ENCODE assay signal across 8 mouse cellular contexts in the genomic region with DNA sequence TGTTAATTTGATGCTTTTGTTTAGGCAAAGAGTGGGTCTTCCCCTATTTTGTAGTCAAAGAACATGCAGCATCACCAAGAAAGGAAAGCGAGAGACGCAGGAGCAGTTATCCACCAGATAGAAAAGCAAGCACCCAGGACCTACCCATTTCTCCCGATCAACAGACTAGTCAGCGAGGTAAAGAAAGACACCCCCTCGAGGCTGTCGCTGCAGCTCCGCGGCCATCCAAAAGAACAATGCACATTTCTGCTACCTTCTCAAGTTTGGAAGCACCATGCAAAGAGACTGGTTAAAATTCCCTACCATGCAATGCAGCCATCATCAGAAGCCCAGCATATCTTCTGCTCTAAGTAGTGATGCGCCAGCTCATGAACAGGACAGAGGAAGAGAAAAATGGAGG. TPM values are rescaled to one million over a fixed set of nuclear protein-coding genes. Genes with fewer than 3 reads are reported as not detected.
DNase-seq lines count a peak whose midpoint lies in the region; ATAC-seq and TF ChIP-seq lines count a peak whose summit lies in the region.

No protein-coding gene starts in this region.

- no peak for TF ChIP-seq CTCF in C2C12 (IDR thresholded peaks at IDR 0.05; ENCODE audit: control insufficient read depth, insufficient read depth, insufficient read length)

- no peaks in the 10 kb centered on the region for H3K79me2 ChIP-seq in C2C12 (ENCODE audit: control insufficient read depth, insufficient read depth)

- peak; percentile 41 to 70 for DNase-seq in cerebellum, postnatal 25 days
- no peak for DNase-seq in cerebellum, adult 9-10 months
- no peak for DNase-seq in forebrain, embryonic 14.5 days (ENCODE audit: low spot score)
- no peak for DNase-seq in liver, embryonic 13.5 days
- no peak for DNase-seq in layer of hippocampus, postnatal 25 days (ENCODE audit: extremely low spot score in 1 of 2, low spot score in 1 of 2)
- no peak for DNase-seq in layer of hippocampus, adult 8-10 months (ENCODE audit: low spot score in 2 of 2)
- no peak for DNase-seq in ovary, adult 18-20 months (ENCODE audit: low spot score)

- no peaks in the 10 kb centered on the region for H3K79me3 ChIP-seq in C2C12 (ENCODE audit: low read depth)

- peak overlapping the region; percentile 60 for H3K4me2 ChIP-seq in forebrain, embryonic 14.5 days (ENCODE audit: low read length)
- peak overlapping the region; percentile 49 for H3K4me2 ChIP-seq in liver, embryonic 13.5 days

- H3K9me3 ChIP-seq in forebrain, embryonic 14.5 days (replicated peaks; ENCODE audit: control insufficient read depth, low read length), result no peaks in the 10 kb centered on the region
- H3K9me3 ChIP-seq in liver, embryonic 13.5 days (replicated peaks), result no peaks in the 10 kb centered on the region

- under 1% methylated on average over 9 of the region's 9 CpGs for WGBS in forebrain, embryonic 14.5 days
- 3% methylated on average over 9 of the region's 9 CpGs for WGBS in liver, embryonic 13.5 days (ENCODE audit: insufficient replicate concordance)

- peak overlapping the region; percentile 34 for H3K4me3 ChIP-seq in C2C12 (ENCODE audit: insufficient read depth, poor library complexity, severe bottlenecking)
- peak overlapping the region; percentile 47 for H3K4me3 ChIP-seq in forebrain, embryonic 14.5 days (ENCODE audit: low read depth, low read length)
- H3K4me3 ChIP-seq in liver, embryonic 13.5 days (replicated peaks), result peak overlapping the region; percentile 30

- peaks cover 54% of the 10 kb centered on the region for H3K4me1 ChIP-seq in forebrain, embryonic 14.5 days (ENCODE audit: control insufficient read depth, insufficient read depth, low read length)
- peaks cover 6% of the 10 kb centered on the region for H3K4me1 ChIP-seq in liver, embryonic 13.5 days (replicated peaks)

- H3K36me3 ChIP-seq in C2C12 (ENCODE audit: control insufficient read depth, insufficient read depth), result no peaks in the 10 kb centered on the region
- H3K36me3 ChIP-seq in forebrain, embryonic 14.5 days (ENCODE audit: control insufficient read depth, insufficient read depth, low read length), result no peaks in the 10 kb centered on the region
- H3K36me3 ChIP-seq in liver, embryonic 13.5 days, result no peaks in the 10 kb centered on the region

- no peaks in the 10 kb centered on the region for H3K27me3 ChIP-seq in C2C12 (ENCODE audit: control insufficient read depth, insufficient read depth, insufficient read length)
- H3K27me3 ChIP-seq in forebrain, embryonic 14.5 days (replicated peaks; ENCODE audit: control insufficient read depth, insufficient read depth, low read length), result no peaks in the 10 kb centered on the region
- H3K27me3 ChIP-seq in liver, embryonic 13.5 days, result peaks cover 47% of the 10 kb centered on the region

- peak; percentile 15 for ATAC-seq in forebrain, embryonic 14.5 days
- ATAC-seq in liver, embryonic 13.5 days (ENCODE audit: low read depth), result no peak

- peak overlapping the region; percentile 84 for H3K27ac ChIP-seq in forebrain, embryonic 14.5 days (ENCODE audit: low read depth, low read length)
- no peak overlapping the region for H3K27ac ChIP-seq in liver, embryonic 13.5 days

- H3ac ChIP-seq in C2C12 (ENCODE audit: control insufficient read depth, insufficient read length, low read depth), result peak overlapping the region; percentile 54

- H3K9ac ChIP-seq in forebrain, embryonic 14.5 days (ENCODE audit: low read length), result peak overlapping the region; percentile 66
- no peak overlapping the region for H3K9ac ChIP-seq in liver, embryonic 13.5 days

TF ChIP-seq in C2C12, 6 proteins besides CTCF, POLR2A, EP300 and RAD21:
- TF ChIP-seq USF1 (IDR thresholded peaks at IDR 0.05; ENCODE audit: low read depth), result no peak
- TF ChIP-seq MYOD1 (IDR thresholded peaks at IDR 0.05; ENCODE audit: control insufficient read depth, insufficient read length, low read depth), result no peak
- TF ChIP-seq CEBPB (IDR thresholded peaks at IDR 0.05; ENCODE audit: low read depth), result no peak
- TF ChIP-seq MAX (IDR thresholded peaks at IDR 0.05), result no peak
- no peak for TF ChIP-seq FOSL1 (IDR thresholded peaks at IDR 0.05; ENCODE audit: insufficient read depth, low read length, poor library complexity, severe bottlenecking)
- no peak for TF ChIP-seq MYOG (IDR thresholded peaks at IDR 0.05; ENCODE audit: control insufficient read depth, extremely low read depth, insufficient read length)

RNA-seq across cellular contexts. Expression of a gene that starts 46.4 kb away (rescaled TPM):
- 0.08 TPM for polyA plus RNA-seq in C2C12 (2012; fragmentation: generic; extraction: Trizol)
- 0.87 and 0.97 TPM in 2 replicates for polyA plus RNA-seq in forebrain, embryonic 14.5 days (2014; fragmentation: Nextera tagmentation; extraction: Ambion mirVana)
- 0.17 TPM in 1 of 2 replicates, not detected in the other for polyA plus RNA-seq in liver, embryonic 13.5 days (2015; fragmentation: Nextera tagmentation; extraction: Ambion mirVana)
- not detected for total RNA-seq in layer of hippocampus, postnatal 25 days (2021)
- not detected for total RNA-seq in layer of hippocampus, adult 8-10 months (2022)

Comparison
In these comparisons a context has a peak if more than half of its experiments do, and no peak if none do; other contexts are left out.
1. DNase-seq: peak in cerebellum, postnatal 25 days (2 of 2); none in cerebellum, adult 9-10 months (single experiment), forebrain, embryonic 14.5 days (single experiment), liver, embryonic 13.5 days (single experiment), layer of hippocampus, postnatal 25 days (0 of 2), layer of hippocampus, adult 8-10 months (0 of 2) and ovary, adult 18-20 months (single experiment).
2. Peak in every context shown above with its lines, with median percentiles within 50 percentile points of each other: H3K4me3 ChIP-seq.